Mouse (Mus musculus): ENCODE measurements at regions not wholly inside any gene's neighbourhood (a gene's known extent, or its start where the extent isn't known, plus 50 kb on each side); places are given as distances from the start of the nearest gene placed in this dataset.

DNA sequence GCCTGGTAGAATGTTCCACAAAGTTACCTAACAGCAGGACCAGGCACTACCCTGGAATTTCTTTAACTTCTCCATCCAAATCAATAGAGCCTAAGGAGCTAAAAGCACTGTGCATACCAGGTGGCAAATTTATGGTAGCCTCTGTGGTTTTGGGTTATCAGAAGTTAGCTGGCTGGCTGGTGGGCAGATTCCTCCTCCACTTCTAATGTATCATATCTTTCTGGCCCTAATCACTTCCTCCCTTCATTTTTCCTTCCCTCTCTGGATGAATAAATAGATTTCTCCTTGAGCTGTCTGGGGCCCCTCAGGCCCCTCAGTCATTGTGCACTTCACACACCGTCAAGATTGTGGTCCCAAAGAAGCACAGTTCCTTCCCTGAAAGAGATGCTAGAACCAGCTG, 212.7 kb downstream of the Mex3b start:
- H3K36me3 ChIP-seq (ENCODE audit: control insufficient read depth in 1 of 2, insufficient read depth in 2 of 2, low read length in 2 of 2): peaks cover 0 to 40% of the 10 kb centered on the region in 2 experiments; a peak in 2 of 4 replicates
- peak overlapping the region; percentile 31 for H3K27ac ChIP-seq (ENCODE audit: control insufficient read depth, low read depth, low read length)
- DNase-seq (ENCODE audit: low read depth, low spot score): peak; percentile 64
- TF ChIP-seq BHLHE40 (IDR thresholded peaks at IDR 0.05; ENCODE audit: borderline replicate concordance, low read depth, low read length) (peak; percentile 56; the same call in 1 of the 2 replicates), RCOR1 (IDR thresholded peaks at IDR 0.05; ENCODE audit: low read depth, low read length) (peak; percentile 93), ETS1 (IDR thresholded peaks at IDR 0.05; ENCODE audit: low read depth, low read length) (peak; percentile 85), TBP (IDR thresholded peaks at IDR 0.05; ENCODE audit: low read depth, low read length) (0 out of 2 replicates have a peak, but pooled peaks have one; percentile 32), CHD1 (IDR thresholded peaks at IDR 0.05; ENCODE audit: low read depth, low read length) (no peak), CHD2 (IDR thresholded peaks at IDR 0.05; ENCODE audit: low read length) (no peak; the same call in 1 of the 2 replicates), MAZ (IDR thresholded peaks at IDR 0.05; ENCODE audit: low read depth, low read length) (no peak), GATA1 (IDR thresholded peaks at IDR 0.05; ENCODE audit: low read depth, low read length) (peak; percentile 86), HCFC1 (IDR thresholded peaks at IDR 0.05; ENCODE audit: low read depth, low read length) (no peak), TCF12 (IDR thresholded peaks at IDR 0.05; ENCODE audit: low read depth, low read length) (peak; percentile 89), EP300 (IDR thresholded peaks at IDR 0.05; ENCODE audit: low read depth in 1 of 2, low read length in 2 of 2) (peak; percentile 92 to 93), MAFK (IDR thresholded peaks at IDR 0.05; ENCODE audit: borderline replicate concordance, low read depth, low read length) (peak; percentile 38; the same call in 1 of the 2 replicates), MXI1 (IDR thresholded peaks at IDR 0.05; ENCODE audit: low read depth, low read length) (no peak), TAL1 (IDR thresholded peaks at IDR 0.05; ENCODE audit: low read length) (peak; percentile 60)
- H3K79me2 ChIP-seq (ENCODE audit: control insufficient read depth, insufficient read depth, low read length, poor library complexity): no peaks in the 10 kb centered on the region
- H3K4me1 ChIP-seq (ENCODE audit: control insufficient read depth in 1 of 2, insufficient read depth in 2 of 2, low read length in 2 of 2): peaks cover 25 to 46% of the 10 kb centered on the region in 2 experiments
- H3K27me3 ChIP-seq (ENCODE audit: control insufficient read depth in 1 of 2, insufficient read depth in 2 of 2, low read length in 2 of 2): no peaks in the 10 kb centered on the region
- no peaks in the 10 kb centered on the region for H3K9me3 ChIP-seq (replicated peaks; ENCODE audit: insufficient read depth, low read length)
- no peak overlapping the region for H3K4me3 ChIP-seq (ENCODE audit: control insufficient read depth in 1 of 2, insufficient read depth in 1 of 2, low read depth in 2 of 2, low read length in 2 of 2)
- H3K9ac ChIP-seq (ENCODE audit: control insufficient read depth, low read depth, low read length, poor library complexity, severe bottlenecking): no peak overlapping the region

- H3K9ac ChIP-seq (ENCODE audit: control insufficient read depth, low read depth, low read length, poor library complexity, severe bottlenecking): no peak overlapping the region
- H3K36me3 ChIP-seq (ENCODE audit: control insufficient read depth in 1 of 2, insufficient read depth in 2 of 2, low read length in 2 of 2): peaks cover 0 to 16% of the 10 kb centered on the region in 2 experiments; a peak in 2 of 4 replicates
- H3K4me3 ChIP-seq (ENCODE audit: control insufficient read depth in 1 of 2, insufficient read depth in 1 of 2, low read depth in 2 of 2, low read length in 2 of 2): no peak overlapping the region
- H3K9me3 ChIP-seq (replicated peaks; ENCODE audit: insufficient read depth, low read length): no peaks in the 10 kb centered on the region
- no peak for DNase-seq (ENCODE audit: low read depth, low spot score)
- H3K27ac ChIP-seq (ENCODE audit: control insufficient read depth, low read depth, low read length): no peak overlapping the region
- no peaks in the 10 kb centered on the region for H3K27me3 ChIP-seq (ENCODE audit: control insufficient read depth in 1 of 2, insufficient read depth in 2 of 2, low read length in 2 of 2)
- H3K4me1 ChIP-seq (ENCODE audit: control insufficient read depth in 1 of 2, insufficient read depth in 2 of 2, low read length in 2 of 2): peaks cover 6 to 22% of the 10 kb centered on the region in 2 experiments
- TF ChIP-seq E2F4 (IDR thresholded peaks at IDR 0.05; ENCODE audit: borderline replicate concordance, low read depth, low read length): no peak
- TF ChIP-seq USF1 (IDR thresholded peaks at IDR 0.05; ENCODE audit: low read depth, low read length): no peak
- no peak for TF ChIP-seq MAZ (IDR thresholded peaks at IDR 0.05; ENCODE audit: low read depth, low read length)
- TF ChIP-seq TBP (IDR thresholded peaks at IDR 0.05; ENCODE audit: low read depth, low read length): no peak
- TF ChIP-seq ZNF384 (IDR thresholded peaks at IDR 0.05; ENCODE audit: low read depth, low read length): no peak
- TF ChIP-seq RAD21 (IDR thresholded peaks at IDR 0.05; ENCODE audit: low read depth, low read length): no peak
- no peak for TF ChIP-seq GABPA (IDR thresholded peaks at IDR 0.05; ENCODE audit: low read depth, low read length)
- TF ChIP-seq MYB (IDR thresholded peaks at IDR 0.05; ENCODE audit: low read depth, low read length): no peak
- TF ChIP-seq RCOR1 (IDR thresholded peaks at IDR 0.05; ENCODE audit: low read depth, low read length): no peak
- no peaks in the 10 kb centered on the region for H3K79me2 ChIP-seq (ENCODE audit: control insufficient read depth, insufficient read depth, low read length, poor library complexity)
These were observed 217.5 kb downstream of the Mex3b start for GRCm38 (mm10) chr7:83084496-83085082.
